Mouse (Mus musculus) liver, embryonic 11.5 days (tissue): Measurements from ENCODE around the gene Trim65. TPM values are rescaled to one million over a fixed set of nuclear protein-coding genes. Genes with fewer than 3 reads are reported as not detected.

Experiments used
- ATAC-seq: fragments of 200-750 bp; cut with Nextera tagmentation; replicated peaks from 2 replicates; pipeline ENCODE4 v1.8.0; 2017; ENCODE audit warnings: moderate number of reproducible peaks, mild to moderate bottlenecking, moderate TSS enrichment, moderate library complexity; ENCODE audit not compliant: low FRiP score
- DNase-seq: peaks from one replicate; pipeline ENCODE4 v3.0.0-alpha.2; 2017; ENCODE audit warnings: low spot score
- H3K27ac ChIP-seq: fragments of 300-500 bp; sonication (generic); 2 replicates; pipeline ENCODE4 v1.5.1; 2014; ENCODE audit warnings: mild to moderate bottlenecking, low read depth, low read length, control low read depth
- H3K27me3 ChIP-seq: fragments of 300-500 bp; sonication (generic); replicated peaks from 2 replicates; pipeline ENCODE4 v1.6.1; 2014; ENCODE audit warnings: low read length, mixed read lengths; ENCODE audit not compliant: control insufficient read depth, insufficient read depth
- H3K36me3 ChIP-seq: fragments of 300-500 bp; sonication (generic); 2 replicates; pipeline ENCODE4 v1.6.1; 2014; ENCODE audit warnings: mild to moderate bottlenecking, low read length, moderate library complexity, mixed read lengths; ENCODE audit not compliant: control insufficient read depth, insufficient read depth
- H3K4me1 ChIP-seq: fragments of 300-500 bp; sonication (generic); replicated peaks from 2 replicates; pipeline ENCODE4 v1.6.1; 2014; ENCODE audit warnings: low read length, mixed read lengths; ENCODE audit not compliant: control insufficient read depth, insufficient read depth
- H3K4me2 ChIP-seq: fragments of 300-500 bp; sonication (generic); 2 replicates; pipeline ENCODE4 v1.6.1; 2014; ENCODE audit warnings: mild to moderate bottlenecking, control low read depth, moderate library complexity
- H3K4me3 ChIP-seq: fragments of 300-500 bp; sonication (generic); 2 replicates; pipeline ENCODE4 v1.5.1; 2014; ENCODE audit warnings: low read depth, low read length, control low read depth
- H3K9ac ChIP-seq: fragments of 300-500 bp; sonication (generic); 2 replicates; pipeline ENCODE4 v1.6.1; 2014; ENCODE audit warnings: low read depth, low read length, control low read depth
- H3K9me3 ChIP-seq: fragments of 300-500 bp; sonication (generic); 2 replicates; pipeline ENCODE4 v1.6.1; 2016; ENCODE audit warnings: low read length, inconsistent platforms, mixed read lengths; ENCODE audit not compliant: control insufficient read depth
- WGBS: fragments of 180-500 bp; shearing (Covaris S2); extraction: QIAGEN DNeasy Blood & Tissue Kit; methylation state at CpG from one replicate; pipeline ENCODE4 v1.1.7; 2014; 5-methylcytosine and 5-hydroxymethylcytosine counted together
- polyA plus RNA-seq: library from polyadenylated mRNA; unstranded; fragments of >200 nt; fragmentation: Nextera tagmentation; extraction: Ambion mirVana; gene quantifications from 2 replicates; pipeline ENCODE4 v1.2.1, GENCODE M21; 2014

Gene Trim65
- polyA plus RNA-seq: 3.1 and 3.5 TPM in 2 replicates

DNA sequence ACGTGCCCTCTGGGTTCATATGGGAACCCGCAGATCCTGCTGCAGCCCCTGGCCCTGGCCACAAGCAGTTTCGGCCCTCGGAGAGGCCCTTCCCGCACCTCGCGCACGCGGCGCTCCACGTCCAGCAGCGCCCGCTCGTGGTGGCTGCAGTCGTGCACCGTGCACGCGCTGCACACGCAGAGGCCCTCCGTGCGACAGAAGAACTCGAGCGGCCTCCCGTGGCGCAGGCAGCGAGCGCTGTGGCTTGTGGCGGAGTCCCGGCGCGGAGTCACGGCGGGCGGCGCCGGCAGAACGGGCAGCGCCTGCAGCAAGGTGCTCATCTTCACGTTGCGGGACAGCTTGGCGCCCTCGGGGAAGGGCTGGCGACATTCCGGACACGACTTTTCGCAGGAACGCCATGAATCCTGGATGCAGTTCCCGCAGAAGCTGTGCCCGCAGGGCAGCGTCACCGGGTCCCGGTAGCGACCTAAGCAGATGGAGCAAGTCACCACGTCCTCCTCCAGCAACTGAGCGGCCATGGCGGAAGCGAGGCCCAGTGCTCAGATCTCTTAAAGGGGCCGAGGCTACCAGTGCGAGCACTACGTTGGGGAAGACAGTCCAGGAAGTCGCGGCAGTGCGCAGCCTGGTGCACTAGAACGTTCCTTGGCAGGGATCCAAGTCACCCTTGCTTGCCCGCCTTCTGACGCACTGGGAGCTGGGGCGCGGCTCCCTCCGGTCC lies at the start of gene Trim65:
Trim65 (minus strand) TSS at position 641 of the 718 bp plus-strand sequence.
- H3K36me3 ChIP-seq: peaks cover 26% of the 10 kb centered on the region

DNA sequence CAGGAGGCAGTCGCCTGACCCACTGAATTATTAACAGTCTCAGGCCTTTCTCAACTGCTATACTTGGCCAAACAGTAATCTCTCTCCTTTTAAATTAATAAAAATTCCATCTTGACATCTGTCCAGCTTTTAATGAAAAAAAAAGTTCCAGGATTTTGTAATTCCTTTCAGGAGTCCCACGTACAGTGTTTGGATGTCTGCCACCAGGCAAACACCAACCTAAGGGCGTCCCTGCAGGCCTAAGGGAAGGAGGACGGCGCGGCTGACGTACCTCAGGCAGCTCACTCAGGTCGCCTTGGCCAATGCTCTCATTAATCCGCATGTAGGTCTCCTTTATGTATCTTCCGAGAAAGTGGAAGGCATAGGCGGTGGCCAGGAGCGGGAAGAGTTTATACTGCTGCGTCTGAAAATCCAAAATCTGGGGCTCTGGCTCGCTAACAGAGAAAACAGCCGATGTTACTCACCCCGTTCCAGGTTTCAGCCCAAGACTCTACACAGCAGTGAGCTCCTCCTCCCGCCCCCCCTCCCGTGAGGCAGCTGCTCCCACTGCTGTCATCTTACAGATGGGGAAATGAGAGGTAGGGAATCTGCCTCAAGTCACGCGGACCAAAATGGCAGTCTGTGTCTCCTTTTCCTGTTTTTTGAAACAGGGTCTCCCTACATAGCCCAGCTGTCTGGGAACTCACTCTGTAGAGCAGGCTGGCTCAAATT lies 47.6 kb upstream of the Trim65 start:
- 90% methylated on average over 20 of the region's 20 CpGs for WGBS
- H3K36me3 ChIP-seq: peaks cover 36% of the 10 kb centered on the region; the same call in 1 of the 2 replicates

More for the DNA sequence above, at the start of gene Trim65:
- peak within 1 kb of the TSS; percentile 68 for H3K4me3 ChIP-seq
- H3K9me3 ChIP-seq: no peaks in the 10 kb centered on the region
- H3K9ac ChIP-seq: peak within 1 kb of the TSS; percentile 80
- WGBS: under 1% methylated on average over 69 of the region's 69 CpGs
- H3K27me3 ChIP-seq: no peaks in the 10 kb centered on the region
- ATAC-seq (peak; percentile 78), DNase-seq (peak; percentile 82)
- peak within 1 kb of the TSS; percentile 81 for H3K27ac ChIP-seq
- H3K4me2 ChIP-seq: peak within 1 kb of the TSS; percentile 88
- peaks cover 21% of the 10 kb centered on the region for H3K4me1 ChIP-seq

DNA sequence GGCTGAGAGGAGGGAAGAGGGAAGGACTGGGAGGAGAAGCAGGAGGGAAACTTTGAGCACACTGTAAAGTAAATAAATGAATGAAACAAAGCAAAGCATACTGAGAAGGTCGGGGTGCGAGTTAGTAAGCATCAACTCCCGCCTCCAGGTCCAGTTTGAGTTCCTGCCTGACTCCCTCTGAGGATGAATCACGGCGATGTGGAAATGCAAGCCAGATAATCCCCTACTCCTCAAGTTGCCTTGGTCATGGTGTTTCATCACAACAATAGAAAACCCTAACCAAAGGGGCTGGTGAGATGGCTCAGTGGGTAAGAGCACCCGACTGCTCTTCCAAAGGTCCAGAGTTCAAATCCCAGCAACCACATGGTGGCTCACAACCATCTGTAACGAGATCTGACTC lies 45.1 kb upstream of the Trim65 start:
- DNase-seq (no peak), ATAC-seq (no peak)
- Histone ChIP-seq H3K4me3 (no peak overlapping the region), H3K4me1 (no peaks in the 10 kb centered on the region), H3K9me3 (no peaks in the 10 kb centered on the region), H3K9ac (no peak overlapping the region), H3K27me3 (no peaks in the 10 kb centered on the region), H3K36me3 (peaks cover 32% of the 10 kb centered on the region; the same call in 1 of the 2 replicates), H3K27ac (no peak overlapping the region), H3K4me2 (no peak overlapping the region)
- WGBS: 89% methylated on average over 7 of the region's 7 CpGs

More for the DNA sequence above, 47.6 kb upstream of the Trim65 start:
- ATAC-seq (no peak), DNase-seq (no peak)
- Histone ChIP-seq H3K27ac (no peak overlapping the region), H3K4me1 (no peaks in the 10 kb centered on the region), H3K4me2 (no peak overlapping the region), H3K4me3 (no peak overlapping the region), H3K9ac (no peak overlapping the region), H3K9me3 (no peaks in the 10 kb centered on the region), H3K27me3 (no peaks in the 10 kb centered on the region)

DNA sequence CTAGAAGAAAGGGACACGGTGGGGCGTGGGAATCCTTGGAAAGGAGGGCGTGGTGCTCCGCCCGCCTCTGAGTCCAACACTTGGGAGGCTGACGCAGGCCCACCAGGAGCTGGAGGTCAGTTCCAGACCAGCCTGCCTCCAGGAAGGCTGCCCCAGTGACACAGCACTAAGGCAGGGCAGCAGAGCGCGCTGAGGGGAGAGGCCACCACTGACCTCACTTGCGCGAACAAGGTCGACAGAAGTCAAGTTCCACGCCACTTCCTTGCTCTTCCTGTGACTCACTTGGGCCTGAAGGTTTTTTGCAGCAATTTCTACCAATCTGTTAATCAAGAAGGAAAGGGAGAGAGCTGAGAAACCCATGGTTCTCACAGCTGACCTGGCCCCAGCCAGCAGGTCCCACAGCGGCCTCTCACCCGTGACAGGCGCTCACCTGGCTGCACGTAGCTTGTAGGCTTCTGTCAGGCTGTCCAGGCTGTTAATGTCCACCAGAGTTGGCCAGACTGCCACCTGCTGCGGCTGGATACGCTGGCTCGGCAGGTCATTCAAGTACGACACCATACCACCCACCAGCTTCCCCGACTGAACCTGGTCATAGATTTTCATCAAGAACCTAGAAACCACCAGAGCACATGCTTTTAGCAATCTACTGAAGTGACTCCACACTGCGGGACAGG lies 44.0 kb upstream of the Trim65 start:
- Histone ChIP-seq H3K27ac (no peak overlapping the region), H3K4me2 (no peak overlapping the region), H3K36me3 (peaks cover 27% of the 10 kb centered on the region; the same call in 1 of the 2 replicates), H3K4me3 (no peak overlapping the region), H3K27me3 (no peaks in the 10 kb centered on the region), H3K9me3 (no peaks in the 10 kb centered on the region), H3K9ac (no peak overlapping the region), H3K4me1 (no peaks in the 10 kb centered on the region)
- 89% methylated on average over 22 of the region's 22 CpGs for WGBS
- ATAC-seq (no peak), DNase-seq (no peak)

DNA sequence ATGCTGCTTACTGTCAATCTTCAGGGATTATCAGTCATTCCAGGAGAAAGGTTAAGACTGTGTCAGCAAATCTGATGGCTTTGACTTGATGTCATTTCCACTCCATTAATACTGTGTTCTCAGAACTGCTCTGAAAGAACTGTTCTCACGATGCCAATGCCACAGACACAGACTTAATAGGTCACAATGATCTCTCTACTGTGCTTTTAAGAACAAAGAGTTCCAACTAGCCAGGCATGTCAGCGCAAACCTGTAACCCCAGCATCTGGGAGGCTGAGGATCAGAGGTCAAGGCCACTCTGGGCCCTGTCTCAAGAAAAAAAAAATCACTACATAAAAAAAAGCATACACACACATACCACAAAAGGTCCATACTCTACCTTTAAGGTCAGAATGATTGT lies 41.0 kb upstream of the Trim65 start:
- Histone ChIP-seq H3K9me3 (no peaks in the 10 kb centered on the region), H3K27ac (no peak overlapping the region), H3K4me3 (no peak overlapping the region), H3K4me2 (no peak overlapping the region), H3K36me3 (peaks cover 12% of the 10 kb centered on the region; the same call in 1 of the 2 replicates), H3K27me3 (no peaks in the 10 kb centered on the region), H3K4me1 (0 out of 2 replicates have a peak, but pooled peaks cover 3% of the 10 kb centered on the region), H3K9ac (no peak overlapping the region)
- WGBS: 91% methylated on average over 2 of the region's 2 CpGs
- ATAC-seq (no peak), DNase-seq (no peak)

DNA sequence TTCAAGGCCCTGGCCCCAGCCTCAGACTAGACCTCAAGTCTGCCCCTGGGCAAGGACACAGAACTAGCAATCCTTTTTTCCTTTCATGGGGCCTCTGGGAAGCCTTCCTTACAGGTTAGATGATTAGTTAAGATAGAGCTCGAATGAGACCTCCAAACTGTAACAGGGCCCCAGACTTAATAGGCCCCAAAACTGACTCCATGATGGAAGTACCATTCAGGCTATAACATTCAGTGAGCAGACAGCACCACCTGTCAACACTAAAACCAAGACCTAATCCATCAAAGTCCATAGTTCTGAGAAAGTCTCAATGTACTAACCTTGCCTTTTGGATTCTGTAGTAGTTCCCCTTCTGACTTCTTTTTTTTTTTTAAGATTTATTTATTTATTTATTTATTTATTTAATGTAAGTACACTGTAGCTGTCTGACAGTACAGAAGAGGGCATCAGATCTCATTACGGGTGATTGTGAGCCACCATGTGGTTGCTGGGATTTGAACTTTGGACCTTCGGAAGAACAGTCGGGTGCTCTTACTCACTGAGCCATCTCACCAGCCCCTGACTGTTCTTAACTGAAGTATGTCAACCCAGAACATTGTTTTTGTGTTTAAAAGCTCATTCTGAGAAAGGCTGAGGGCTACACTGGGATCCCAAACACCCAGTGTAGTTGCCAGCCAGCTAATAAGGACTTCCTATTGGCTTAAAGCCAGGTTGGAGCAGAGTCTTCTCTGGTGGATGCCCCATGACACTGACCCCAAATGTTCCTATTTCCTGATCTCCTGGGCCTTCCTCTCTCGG lies 39.3 kb upstream of the Trim65 start:
- H3K27ac ChIP-seq: no peak overlapping the region
- no peak overlapping the region for H3K4me3 ChIP-seq
- peaks cover 10% of the 10 kb centered on the region; the same call in 1 of the 2 replicates for H3K36me3 ChIP-seq
- no peak overlapping the region for H3K9ac ChIP-seq
- WGBS: 81% methylated on average over 5 of the region's 5 CpGs
- H3K4me2 ChIP-seq: no peak overlapping the region
- DNase-seq (no peak), ATAC-seq (no peak)
- H3K27me3 ChIP-seq: no peaks in the 10 kb centered on the region
- 0 out of 2 replicates have a peak, but pooled peaks cover 5% of the 10 kb centered on the region for H3K4me1 ChIP-seq
- H3K9me3 ChIP-seq: no peaks in the 10 kb centered on the region

DNA sequence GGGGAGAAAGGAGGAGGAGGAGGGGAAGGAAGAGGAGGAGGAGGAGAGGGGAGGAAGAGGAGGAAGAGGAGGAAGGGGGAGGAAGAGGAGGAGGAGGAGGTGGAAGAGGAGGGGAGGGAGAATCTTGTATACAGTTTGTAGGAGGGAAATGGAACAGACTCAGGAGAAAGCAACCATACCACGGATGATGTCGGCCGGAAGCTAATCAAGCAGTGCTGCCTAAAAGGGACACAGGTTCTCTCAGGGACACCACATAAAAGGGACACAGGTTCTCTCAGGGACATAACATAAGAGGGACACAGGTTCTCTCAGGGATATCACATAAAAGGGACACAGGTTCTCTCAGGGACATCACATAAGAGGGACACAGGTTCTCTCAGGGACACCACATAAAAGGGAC lies 38.3 kb upstream of the Trim65 start:
- Histone ChIP-seq H3K27me3 (no peaks in the 10 kb centered on the region), H3K9me3 (no peaks in the 10 kb centered on the region), H3K4me2 (no peak overlapping the region), H3K9ac (no peak overlapping the region), H3K4me3 (no peak overlapping the region), H3K27ac (no peak overlapping the region), H3K4me1 (0 out of 2 replicates have a peak, but pooled peaks cover 5% of the 10 kb centered on the region), H3K36me3 (peaks cover 10% of the 10 kb centered on the region; the same call in 1 of the 2 replicates)
- ATAC-seq (no peak), DNase-seq (no peak)
- 77% methylated on average over 3 of the region's 3 CpGs for WGBS
